Mouse (Mus musculus): ENCODE results near the gene Shroom3. TPM values are rescaled to one million over a fixed set of nuclear protein-coding genes. Genes with fewer than 3 reads are reported as not detected.

Gene Shroom3
- total and polyA plus RNA-seq, 3 experiments = not detected

- TF ChIP-seq GATA1 (IDR thresholded peaks at IDR 0.05; ENCODE audit: low read depth, low read length) (no peak), MEF2A (IDR thresholded peaks at IDR 0.05; ENCODE audit: extremely low read depth, insufficient replicate concordance, low read depth, low read length, poor library complexity, severe bottlenecking) (no peak), POLR2AphosphoS2 (IDR thresholded peaks at IDR 0.05; ENCODE audit: low read length) (no peak), MAX (IDR thresholded peaks at IDR 0.05; ENCODE audit: low read length) (no peak), TAL1 (IDR thresholded peaks at IDR 0.05; ENCODE audit: low read length) (no peak), ZNF384 (IDR thresholded peaks at IDR 0.05; ENCODE audit: low read depth, low read length) (no peak), TBP (IDR thresholded peaks at IDR 0.05; ENCODE audit: low read depth, low read length) (no peak), RCOR1 (IDR thresholded peaks at IDR 0.05; ENCODE audit: low read depth, low read length) (no peak), MYB (IDR thresholded peaks at IDR 0.05; ENCODE audit: low read depth, low read length) (no peak), MAFK (IDR thresholded peaks at IDR 0.05; ENCODE audit: borderline replicate concordance, low read depth, low read length) (no peak), USF1 (IDR thresholded peaks at IDR 0.05; ENCODE audit: low read depth, low read length) (no peak)
- no peak for DNase-seq (ENCODE audit: low read depth, low spot score)
These were observed 297.2 kb downstream of the Shroom3 start for GRCm38 (mm10) chr5:92980393-92980792.

GRCm38 (mm10) chr5:92980862-92981261, 297.6 kb downstream of the Shroom3 start:
- H3K36me3 ChIP-seq (ENCODE audit: control insufficient read depth in 1 of 2, insufficient read depth in 2 of 2, low read length in 2 of 2) = no peaks in the 10 kb centered on the region
- H3K27me3 ChIP-seq (ENCODE audit: control insufficient read depth in 1 of 2, insufficient read depth in 2 of 2, low read length in 2 of 2) = no peaks in the 10 kb centered on the region; a peak in 1 of 4 replicates
- TF ChIP-seq MAX (IDR thresholded peaks at IDR 0.05; ENCODE audit: low read length) (no peak), POLR2AphosphoS2 (IDR thresholded peaks at IDR 0.05; ENCODE audit: low read length) (no peak), GABPA (IDR thresholded peaks at IDR 0.05; ENCODE audit: low read depth, low read length) (no peak), RCOR1 (IDR thresholded peaks at IDR 0.05; ENCODE audit: low read depth, low read length) (no peak), E2F4 (IDR thresholded peaks at IDR 0.05; ENCODE audit: borderline replicate concordance, low read depth, low read length) (no peak), NRF1 (IDR thresholded peaks at IDR 0.05; ENCODE audit: insufficient read depth, low read depth, low read length, poor library complexity, severe bottlenecking) (no peak), ZC3H11A (IDR thresholded peaks at IDR 0.05; ENCODE audit: low read depth, low read length) (no peak), NELFE (IDR thresholded peaks at IDR 0.05; ENCODE audit: low read depth, low read length) (no peak), ELF1 (IDR thresholded peaks at IDR 0.05; ENCODE audit: low read depth, low read length) (no peak), SIN3A (IDR thresholded peaks at IDR 0.05; ENCODE audit: low read length) (no peak), USF1 (IDR thresholded peaks at IDR 0.05; ENCODE audit: low read depth, low read length) (no peak), MAZ (IDR thresholded peaks at IDR 0.05; ENCODE audit: low read depth, low read length) (no peak)
- no peak for DNase-seq (ENCODE audit: low read depth, low spot score)
- no peak overlapping the region for H3K4me3 ChIP-seq (ENCODE audit: control insufficient read depth in 1 of 2, insufficient read depth in 1 of 2, low read depth in 2 of 2, low read length in 2 of 2)
- no peak overlapping the region for H3K9ac ChIP-seq (ENCODE audit: control insufficient read depth, low read depth, low read length, poor library complexity, severe bottlenecking)
- no peak overlapping the region for H3K27ac ChIP-seq (ENCODE audit: control insufficient read depth, low read depth, low read length)
- H3K79me2 ChIP-seq (ENCODE audit: control insufficient read depth, insufficient read depth, low read length, poor library complexity) = no peaks in the 10 kb centered on the region
- no peaks in the 10 kb centered on the region for H3K9me3 ChIP-seq (replicated peaks; ENCODE audit: insufficient read depth, low read length)
- H3K4me1 ChIP-seq (ENCODE audit: control insufficient read depth in 1 of 2, insufficient read depth in 2 of 2, low read length in 2 of 2) = no peaks in the 10 kb centered on the region

More at GRCm38 (mm10) chr5:92980393-92980792, 297.2 kb downstream of the Shroom3 start:
- H3K9ac ChIP-seq (ENCODE audit: control insufficient read depth, low read depth, low read length, poor library complexity, severe bottlenecking) = no peak overlapping the region
- no peak overlapping the region for H3K27ac ChIP-seq (ENCODE audit: control insufficient read depth, low read depth, low read length)
- no peaks in the 10 kb centered on the region for H3K79me2 ChIP-seq (ENCODE audit: control insufficient read depth, insufficient read depth, low read length, poor library complexity)
- no peak overlapping the region for H3K4me3 ChIP-seq (ENCODE audit: control insufficient read depth in 1 of 2, insufficient read depth in 1 of 2, low read depth in 2 of 2, low read length in 2 of 2)
- no peaks in the 10 kb centered on the region; a peak in 1 of 4 replicates for H3K27me3 ChIP-seq (ENCODE audit: control insufficient read depth in 1 of 2, insufficient read depth in 2 of 2, low read length in 2 of 2)
- no peaks in the 10 kb centered on the region for H3K36me3 ChIP-seq (ENCODE audit: control insufficient read depth in 1 of 2, insufficient read depth in 2 of 2, low read length in 2 of 2)
- H3K4me1 ChIP-seq (ENCODE audit: control insufficient read depth in 1 of 2, insufficient read depth in 2 of 2, low read length in 2 of 2) = no peaks in the 10 kb centered on the region
- no peaks in the 10 kb centered on the region for H3K9me3 ChIP-seq (replicated peaks; ENCODE audit: insufficient read depth, low read length)
